Mouse (Mus musculus) megakaryocyte, embryonic 14.5 days (primary cell): ENCODE measurements around the gene Ppp6r1.

Experiments used
- FLI1 ChIP-seq: IDR thresholded peaks from 2 replicates; pipeline ENCODE4 v1.6.1; 2012; ENCODE audit warnings: low read length, inconsistent platforms, mixed read lengths
- GATA1 ChIP-seq: IDR thresholded peaks from 3 replicates; pipeline ENCODE4 v1.6.1; 2012; ENCODE audit warnings: mixed read lengths, low read length, inconsistent platforms, borderline replicate concordance

DNA sequence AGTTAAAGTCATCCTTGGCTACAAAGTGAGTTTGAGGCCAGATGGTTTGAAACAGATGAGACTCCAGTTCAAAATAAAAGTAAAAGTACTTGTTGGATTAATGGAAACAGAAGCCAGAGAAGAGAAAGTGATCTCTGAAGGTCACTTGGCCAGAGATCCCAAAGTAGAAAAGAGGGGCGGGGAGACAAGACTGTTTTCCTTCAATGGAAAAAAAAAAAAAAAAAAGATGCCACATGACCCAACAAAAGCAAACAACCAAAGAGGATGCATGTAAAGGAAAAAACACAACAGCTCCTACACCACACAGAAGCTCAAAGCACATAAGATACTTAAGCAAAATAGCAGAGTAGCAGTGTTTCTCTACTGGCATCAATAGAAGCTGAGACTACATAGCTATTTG is 2.9 kb downstream of the Ppp6r1 start:
- TF ChIP-seq GATA1 (no peak), FLI1 (no peak)
